Mouse (Mus musculus): Measurements from ENCODE around the gene Sned1. TPM values are rescaled to one million over a fixed set of nuclear protein-coding genes. Genes with fewer than 3 reads are reported as not detected.

The Sned1 gene
- 2.0 and 2.5 TPM in 2 replicates for polyA plus RNA-seq (2021; fragmentation: Nextera tagmentation)
- long read RNA-seq, experiment 1, full-length matches to known transcripts = 2 of 6 reads
- long read RNA-seq, experiment 1, partial matches to known transcripts = 2 of 6 reads
- long read RNA-seq, experiment 1, other reads (novel, unspliced or antisense) = 2 of 6 reads
- long read RNA-seq, experiment 2, full-length matches to known transcripts = 2 of 8 reads
- long read RNA-seq, experiment 2, partial matches to known transcripts = 2 of 8 reads
- long read RNA-seq, experiment 2, other reads (novel, unspliced or antisense) = 4 of 8 reads

GRCm38 (mm10) chr1:93235576-93236544, at the start of gene Sned1:
TSS of gene Sned1 (plus strand) at chr1:93235841.

GRCm38 (mm10) chr1:93305581-93306337, 70.1 kb downstream of the Sned1 start, which contains the start of gene Mterf4:
TSS of gene Mterf4 (minus strand) at chr1:93305915.

GRCm38 (mm10) chr1:93342648-93343503, 107.2 kb downstream of the Sned1 start, which contains the start of the genes Ppp1r7 and Pask:
TSS of gene Ppp1r7 (plus strand) at chr1:93342854.
TSS of gene Pask (minus strand) at chr1:93343482.

Small RNA genes lying within 50 kb of the gene (microRNA-seq; reads per million reads assigned to microRNA genes)
- 1.1 reads per million for gene Mir6901
- gene Mir6902 = not detected

Other genes with a start within 250 kb of the Sned1 start
- gene Aqp12, start 229.5 kb upstream of the Sned1 start, polyA plus RNA-seq (2021; fragmentation: Nextera tagmentation) = not detected in 2 replicates
- 186 and 193 TPM in 2 replicates for gene Kif1a, start 133.9 kb upstream of the Sned1 start, polyA plus RNA-seq (2021; fragmentation: Nextera tagmentation)
- not detected in 2 replicates for gene Agxt, start 100.6 kb upstream of the Sned1 start, polyA plus RNA-seq (2021; fragmentation: Nextera tagmentation)
- 0.09 and 0.35 TPM in 2 replicates for gene 2310007B03Rik, start 74.9 kb upstream of the Sned1 start, polyA plus RNA-seq (2021; fragmentation: Nextera tagmentation)
- gene Crocc2, start 67.1 kb upstream of the Sned1 start, polyA plus RNA-seq (2021; fragmentation: Nextera tagmentation) = 0.04 TPM in 2 replicates
- 16.3 and 16.8 TPM in 2 replicates for gene Mterf4, start 70.1 kb downstream of the Sned1 start, polyA plus RNA-seq (2021; fragmentation: Nextera tagmentation)
- gene Ppp1r7, start 107.0 kb downstream of the Sned1 start, polyA plus RNA-seq (2021; fragmentation: Nextera tagmentation) = 47.3 and 47.4 TPM in 2 replicates
- gene Pask, start 107.6 kb downstream of the Sned1 start, polyA plus RNA-seq (2021; fragmentation: Nextera tagmentation) = 0.18 and 0.36 TPM in 2 replicates
- gene Ano7, start 138.1 kb downstream of the Sned1 start, polyA plus RNA-seq (2021; fragmentation: Nextera tagmentation) = 0.29 and 0.33 TPM in 2 replicates
- gene Hdlbp, start 243.0 kb downstream of the Sned1 start, polyA plus RNA-seq (2021; fragmentation: Nextera tagmentation) = 47.0 and 61.6 TPM in 2 replicates

Measured in layer of hippocampus, adult 6 months (tissue).